Mouse (Mus musculus): ENCODE data around the gene Cfap54.
A peak's percentile ranks its signal among the peaks of the same experiment; 100 is the strongest.

Cfap54 gene

GRCm38 (mm10) chr10:93051016-93051726, 30.2 kb downstream of the Cfap54 start:
- DNase-seq = peak; percentile 88

DNA sequence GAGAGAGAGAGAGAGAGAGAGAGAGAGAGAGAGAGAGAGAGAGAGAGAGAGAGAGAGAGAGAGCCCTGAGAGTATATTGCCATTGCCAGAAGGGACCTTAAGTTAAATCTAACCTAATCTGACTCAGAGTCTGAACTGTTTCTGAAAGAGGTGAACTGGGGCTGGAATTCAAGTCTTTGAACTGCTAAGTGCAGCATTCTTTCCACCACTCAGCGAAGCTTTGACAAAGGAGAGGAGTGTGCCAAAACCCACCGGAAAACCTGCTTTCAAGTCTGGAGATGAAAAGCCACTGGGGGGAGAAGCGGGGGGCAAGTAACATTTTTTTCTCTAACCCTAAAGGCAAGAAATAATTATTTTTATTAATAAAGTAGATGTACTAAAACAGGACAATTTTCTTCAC, 30.8 kb downstream of the Cfap54 start:
- peak; percentile 33 for DNase-seq

DNA sequence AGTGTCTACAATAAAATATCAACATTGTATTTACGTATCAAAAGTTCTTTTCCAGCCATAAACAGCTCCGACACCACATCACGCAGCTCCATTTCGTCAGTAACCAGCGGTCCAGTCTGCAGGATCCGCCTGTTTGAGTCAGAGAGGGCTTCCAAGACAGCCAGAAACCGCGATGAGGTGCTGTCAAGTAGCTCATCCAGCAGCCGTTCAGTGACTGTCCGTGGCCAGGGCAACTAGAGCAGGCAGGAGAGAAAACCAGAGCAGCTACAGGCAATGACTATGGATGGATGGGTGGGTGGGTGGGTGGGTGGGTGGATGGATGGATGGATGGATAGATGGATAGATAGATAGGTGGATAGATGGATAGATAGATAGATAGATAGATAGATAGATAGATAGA, 38.2 kb downstream of the Cfap54 start:
- no peak for DNase-seq

DNA sequence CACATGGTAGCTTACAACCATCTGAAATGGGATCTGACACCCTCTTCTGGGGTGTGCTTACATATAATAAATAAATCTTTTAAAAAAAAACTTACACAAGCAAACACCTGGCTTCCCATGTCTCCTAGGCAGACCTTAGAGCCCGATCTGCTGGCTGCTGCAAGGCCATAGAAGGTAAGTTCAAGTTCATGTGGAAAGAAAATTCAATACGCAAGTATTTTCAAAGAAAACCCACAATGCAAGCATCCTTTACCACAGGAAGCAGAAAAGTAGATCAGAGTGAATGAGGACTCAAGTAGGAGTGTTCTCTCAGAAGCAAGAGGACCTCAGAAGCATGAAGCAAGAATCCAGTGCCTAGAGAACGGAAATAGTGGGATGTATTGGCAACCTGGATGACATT, 39.6 kb downstream of the Cfap54 start:
- DNase-seq = peak; percentile 29

GRCm38 (mm10) chr10:93041392-93041791, 40.0 kb downstream of the Cfap54 start:
- no peak for DNase-seq

- DNase-seq = no peak
Measured at GRCm38 (mm10) chr10:93036532-93036931, 44.9 kb downstream of the Cfap54 start.

DNA sequence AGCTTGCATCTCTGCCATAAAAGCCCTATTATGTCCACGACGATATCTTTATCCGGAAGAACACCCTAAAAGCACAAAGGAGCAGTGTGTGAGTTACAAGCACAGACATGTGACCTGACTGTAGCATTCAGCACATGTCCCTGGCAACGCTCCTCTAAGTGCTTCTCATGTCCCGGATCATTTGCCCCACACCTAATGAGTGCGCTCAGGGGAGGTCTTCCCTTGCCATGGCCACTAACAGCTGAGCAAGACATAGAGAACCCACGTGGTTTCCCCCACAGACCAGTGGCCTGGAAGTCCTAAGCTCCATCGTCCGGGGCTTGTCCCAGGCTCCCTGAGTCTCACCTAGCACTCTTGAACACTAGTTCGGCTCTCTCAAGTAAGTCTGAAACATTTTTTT, 45.9 kb downstream of the Cfap54 start:
- DNase-seq = no peak

GRCm38 (mm10) chr10:93023295-93023694, 58.1 kb downstream of the Cfap54 start:
- no peak for DNase-seq

DNA sequence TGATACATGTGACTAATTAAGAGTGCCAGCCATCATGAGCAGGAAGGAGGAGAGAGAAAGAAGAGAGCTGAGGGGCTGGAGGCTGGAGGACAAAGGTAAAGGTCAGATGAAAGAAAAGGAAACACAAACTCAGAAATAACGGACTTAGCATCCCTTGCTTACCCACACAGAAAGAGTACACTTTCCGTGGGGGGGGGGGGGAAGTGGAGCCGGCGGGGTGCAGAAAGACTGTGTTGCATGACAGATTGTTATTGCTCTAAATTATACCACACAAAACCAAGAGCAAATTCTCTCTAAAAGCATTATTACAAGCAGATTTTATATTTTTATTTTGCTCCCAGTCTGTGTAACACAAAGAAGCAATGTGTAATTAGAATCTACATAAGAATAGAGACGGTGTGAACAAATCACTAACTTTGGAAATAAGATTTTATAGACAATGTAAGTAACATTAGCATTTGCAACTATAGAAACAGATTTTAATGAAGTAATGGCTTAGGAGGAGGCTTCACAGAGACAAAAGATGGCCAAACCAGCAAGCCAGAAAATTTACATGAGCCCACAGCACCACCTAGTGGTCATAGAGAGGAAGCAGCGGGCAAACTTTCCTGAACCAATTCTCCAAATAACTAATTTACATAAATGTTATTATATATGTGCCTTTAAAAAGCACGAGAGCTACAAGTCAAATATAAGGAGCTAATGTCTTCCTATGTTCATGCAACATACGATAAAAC, 67.2 kb downstream of the Cfap54 start:
- peak; percentile 48 for DNase-seq

DNA sequence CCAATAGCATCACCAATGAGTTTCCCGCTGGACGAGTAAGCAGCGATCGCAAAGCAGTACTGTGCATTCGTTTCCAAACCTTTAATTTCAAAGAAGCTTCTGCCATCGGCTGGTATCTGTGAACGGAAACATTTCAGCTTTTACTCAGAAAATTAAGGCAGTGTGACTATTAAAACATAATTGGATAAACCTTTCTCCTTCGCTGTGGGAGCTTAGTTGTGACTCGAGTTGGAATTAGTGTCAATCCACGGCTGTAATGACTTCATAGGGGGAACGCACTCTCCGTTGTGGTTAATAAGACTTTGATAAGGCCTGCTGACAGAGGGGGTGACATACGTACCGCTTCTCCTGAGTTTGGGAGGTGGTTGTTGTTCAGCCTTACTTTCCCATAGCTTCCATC, 70.3 kb downstream of the Cfap54 start:
- DNase-seq = no peak

DNA sequence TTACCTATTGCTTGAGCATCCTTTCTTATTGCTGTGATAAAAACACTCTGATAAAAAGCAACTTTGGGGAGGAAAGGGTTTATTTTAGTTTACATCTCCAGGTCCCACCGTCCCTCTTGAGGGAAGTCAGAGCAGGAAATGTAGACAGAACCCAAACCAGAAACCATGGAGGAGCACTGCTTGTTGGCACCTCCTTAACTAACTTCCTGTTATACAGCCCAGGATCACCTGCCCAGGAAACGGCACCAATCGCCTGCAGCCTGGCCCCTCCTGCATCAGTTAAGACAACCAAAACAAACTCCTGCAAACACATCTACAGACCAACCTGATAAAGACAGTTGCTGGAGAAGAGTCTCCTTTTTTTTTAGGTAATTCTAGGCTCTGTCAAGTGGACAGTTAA, 74.4 kb downstream of the Cfap54 start:
- no peak for DNase-seq

DNA sequence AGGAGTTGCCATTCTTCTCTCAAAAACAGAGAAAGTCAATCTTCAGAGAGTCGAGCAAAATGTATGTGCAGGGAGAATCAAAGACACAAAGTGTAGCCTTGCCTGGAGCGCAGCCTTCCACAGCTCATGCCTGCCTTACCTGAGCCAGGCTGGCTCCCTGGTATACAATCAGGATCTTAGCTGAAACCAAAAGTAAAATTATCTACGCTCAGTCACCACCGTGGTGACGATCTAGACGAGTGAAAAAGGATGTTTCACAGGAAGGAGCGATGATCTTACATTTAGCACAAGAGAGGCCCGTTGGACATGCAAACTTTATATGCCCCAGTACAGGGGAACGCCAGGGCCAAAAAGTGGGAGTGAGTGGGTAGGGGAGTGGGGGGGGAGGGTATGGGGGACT, 75.0 kb downstream of the Cfap54 start:
- no peak for DNase-seq

GRCm38 (mm10) chr10:92998536-92998935, 82.9 kb downstream of the Cfap54 start:
- DNase-seq = no peak

DNA sequence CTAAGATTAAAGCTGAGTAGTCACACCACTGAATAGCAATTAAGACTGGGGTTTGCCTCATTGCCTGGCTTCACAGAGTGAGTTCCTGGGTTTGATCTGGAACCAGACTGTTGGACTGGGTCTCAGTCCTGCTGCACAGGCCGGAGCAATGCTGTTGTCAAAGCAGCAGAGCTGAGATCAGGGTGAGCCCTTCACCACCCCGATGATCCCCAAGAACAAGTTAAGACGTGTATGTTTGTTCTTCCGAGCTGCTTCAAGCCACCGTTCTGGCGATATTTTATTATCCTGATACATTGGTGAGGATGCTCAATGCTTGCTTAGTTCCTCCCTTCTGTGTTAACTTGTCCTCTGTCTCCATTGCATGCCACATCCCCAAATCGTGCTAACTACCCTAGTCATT, 86.2 kb downstream of the Cfap54 start:
- DNase-seq = no peak

- DNase-seq = no peak
Measured at GRCm38 (mm10) chr10:92994340-92994739, 87.1 kb downstream of the Cfap54 start.

DNA sequence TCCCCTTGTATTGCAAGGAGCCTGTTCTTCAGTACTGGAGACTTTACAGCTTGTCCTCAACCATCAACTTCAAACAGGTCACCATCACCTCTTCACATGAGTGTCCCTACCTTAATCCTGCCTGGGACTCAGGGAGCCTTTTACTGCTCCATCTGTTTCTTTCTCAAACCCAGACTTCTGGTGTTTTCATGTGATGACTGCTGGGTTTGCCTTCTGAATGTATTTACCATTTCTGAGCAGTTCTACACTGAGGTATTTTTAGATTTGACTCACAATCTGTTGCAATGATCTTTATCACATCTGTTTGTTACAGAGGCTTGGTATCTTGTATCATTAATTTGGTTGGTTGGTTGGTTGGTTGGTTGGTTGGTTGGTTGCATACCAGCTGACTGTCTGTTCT, 88.9 kb downstream of the Cfap54 start:
- no peak for DNase-seq

- no peak for DNase-seq
Measured at GRCm38 (mm10) chr10:92990576-92990975, 90.8 kb downstream of the Cfap54 start.

GRCm38 (mm10) chr10:92965134-92965533, 116.3 kb downstream of the Cfap54 start:
- no peak for DNase-seq

- DNase-seq = no peak
Measured at GRCm38 (mm10) chr10:92950044-92950443, 131.4 kb downstream of the Cfap54 start.

DNA sequence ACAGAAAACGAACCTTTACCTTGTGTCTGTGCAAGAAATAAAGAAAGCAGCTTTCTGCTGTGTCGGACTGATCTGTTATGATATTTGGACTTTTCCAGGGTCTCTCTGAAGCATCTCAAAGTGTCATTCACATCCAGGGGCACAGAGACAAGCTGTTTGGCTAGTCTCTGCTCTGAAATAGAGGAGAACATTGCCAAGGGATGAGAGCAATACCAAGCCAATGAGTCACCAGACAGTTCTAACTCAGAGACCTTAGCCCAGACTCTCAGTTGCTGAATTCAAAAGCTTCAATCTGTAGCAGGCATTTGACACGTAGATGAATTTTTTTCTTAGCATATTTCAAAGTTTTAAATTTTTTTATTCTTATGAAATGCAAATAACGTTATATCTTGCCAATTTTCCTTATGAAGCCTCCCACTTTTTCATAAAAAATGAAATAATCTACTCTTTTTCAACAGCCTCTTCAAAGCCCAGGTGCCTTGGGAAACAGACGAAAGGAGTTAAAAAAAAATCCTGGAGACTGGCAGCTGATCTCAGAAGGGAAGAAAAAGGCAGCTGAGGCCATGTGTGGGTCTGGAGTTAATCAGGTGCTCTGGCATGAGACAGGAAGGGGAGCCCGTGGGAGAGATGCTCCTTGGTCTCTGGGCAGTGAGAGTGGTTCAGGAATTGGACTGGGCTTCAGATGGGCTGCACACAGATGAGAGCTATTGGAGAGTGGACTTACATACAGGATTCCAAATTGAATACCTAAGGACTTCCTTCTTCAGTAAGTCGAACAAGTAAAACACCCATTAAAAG, 138.4 kb downstream of the Cfap54 start:
- no peak for DNase-seq

- DNase-seq = no peak
Measured at GRCm38 (mm10) chr10:92941616-92942015, 139.8 kb downstream of the Cfap54 start.

DNA sequence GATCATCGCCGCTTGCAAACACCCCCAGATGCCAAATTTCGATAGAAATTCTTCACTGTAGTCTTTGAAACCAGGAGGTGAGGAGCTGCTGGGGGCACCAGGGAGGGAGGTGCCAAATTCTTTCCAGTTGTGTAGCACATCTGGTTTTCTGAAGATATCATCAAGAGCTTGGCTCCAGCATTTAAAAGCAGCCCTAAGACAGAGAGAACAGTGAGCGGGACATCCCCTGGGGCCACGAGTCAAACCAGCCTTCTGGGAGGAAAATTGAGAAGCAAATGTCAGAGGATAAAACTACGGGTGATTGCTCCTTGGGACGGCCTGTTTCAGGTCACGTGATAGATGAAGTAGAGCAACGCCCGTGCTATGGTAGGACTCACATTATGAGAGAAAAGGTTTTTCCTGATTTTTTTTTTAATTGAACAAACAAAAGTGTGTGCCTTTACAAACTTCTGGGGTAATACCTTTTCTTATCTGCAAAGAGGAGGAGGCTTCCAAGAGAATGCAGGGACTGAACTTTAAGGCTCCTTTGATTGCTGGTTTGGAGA, 143.6 kb downstream of the Cfap54 start:
- no peak for DNase-seq

GRCm38 (mm10) chr10:92937091-92937490, 144.3 kb downstream of the Cfap54 start:
- DNase-seq = no peak

DNA sequence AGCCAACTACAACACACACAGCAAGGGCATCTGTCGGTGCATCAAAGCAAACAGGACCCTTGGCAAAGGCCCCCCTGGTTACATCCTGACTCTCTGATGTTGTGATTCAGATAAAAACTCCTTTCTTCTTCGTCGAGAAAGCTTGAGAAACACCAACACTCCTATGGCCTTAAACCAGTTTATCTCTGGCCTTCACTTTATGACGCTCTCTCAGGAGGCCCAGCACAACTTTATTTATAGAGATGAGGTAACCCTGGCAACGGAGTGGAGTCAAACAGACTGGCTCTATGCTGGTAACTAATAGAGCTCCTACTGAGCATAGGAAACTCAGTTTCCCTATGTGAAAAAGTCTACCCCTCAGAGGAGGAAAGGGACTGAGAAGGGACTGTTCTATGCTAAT, 146.9 kb downstream of the Cfap54 start:
- DNase-seq = no peak
